Mouse (Mus musculus): ENCODE results near the gene Gm49369.

- TF ChIP-seq CTCF (IDR thresholded peaks at IDR 0.05; ENCODE audit: extremely low read depth, insufficient read length, insufficient replicate concordance, low read depth, low read length) = no peak
- no peak for TF ChIP-seq POLR2A (IDR thresholded peaks at IDR 0.05; ENCODE audit: low read depth, low read length)
These were observed 25.5 kb upstream of the Gm49369 start for GRCm38 (mm10) chr7:142407935-142408334.
